Mouse (Mus musculus): ENCODE results near the gene Dyrk3.

DNA sequence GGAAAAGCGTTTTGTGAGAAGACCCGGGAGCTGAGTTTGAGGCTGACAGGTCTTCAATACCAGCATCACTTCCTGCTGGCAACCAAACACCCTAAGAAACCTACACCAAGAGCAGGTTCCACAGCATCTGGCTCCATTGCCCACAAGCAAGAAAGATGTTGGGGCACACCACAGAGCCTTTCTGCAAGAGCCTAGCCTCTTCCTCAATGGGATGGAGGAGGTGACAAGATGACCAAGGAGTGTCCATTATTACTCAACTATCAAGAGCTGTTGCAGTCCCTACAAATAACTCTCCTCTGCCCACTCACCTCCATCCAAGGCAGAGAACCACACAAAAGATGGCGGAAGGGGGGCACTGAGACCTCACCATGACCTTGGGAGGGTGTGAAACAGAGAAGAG is 46.0 kb downstream of the Dyrk3 start:
- TF ChIP-seq CTCF (IDR thresholded peaks at IDR 0.05; ENCODE audit: insufficient read depth, low read depth, low read length) (no peak), POLR2A (IDR thresholded peaks at IDR 0.05; ENCODE audit: insufficient read depth, low read depth, low read length) (no peak)
